Mouse (Mus musculus) urinary bladder, postnatal 14 days (tissue): ENCODE results near the gene Anapc11.
"Not testable (repeated sequence)": the region's sequence is repeated elsewhere in the genome, so short reads cannot be mapped to it uniquely, and the experiment has no call there.

ENCODE experiments used
- DNase-seq: peaks from one replicate; pipeline ENCODE4 v3.0.0; 2021; ENCODE audit warnings: low spot score

Anapc11 gene

DNA sequence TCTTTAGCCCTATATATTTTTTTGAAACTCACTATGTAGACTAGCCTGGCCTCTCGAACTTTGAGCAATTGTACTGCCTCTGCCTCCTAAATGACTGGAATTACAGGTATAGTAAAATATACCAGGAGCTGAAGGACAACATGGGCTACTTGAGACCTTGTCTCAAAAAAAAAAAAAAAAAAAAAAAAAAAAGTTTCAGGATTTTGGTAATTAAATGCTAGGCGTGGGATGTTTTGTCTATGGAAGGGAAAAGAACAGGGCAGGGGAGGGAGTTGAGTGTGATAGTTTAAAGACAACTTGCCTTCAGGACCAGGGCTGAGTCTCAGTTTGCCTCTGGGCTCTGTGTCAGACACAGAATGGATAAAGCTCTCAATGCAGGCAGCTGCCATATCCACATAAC, 23.2 kb upstream of the Anapc11 start:
- no peak for DNase-seq

- no peak for DNase-seq
Observed at GRCm38 (mm10) chr11:120575940-120576339, 22.3 kb upstream of the Anapc11 start.

DNA sequence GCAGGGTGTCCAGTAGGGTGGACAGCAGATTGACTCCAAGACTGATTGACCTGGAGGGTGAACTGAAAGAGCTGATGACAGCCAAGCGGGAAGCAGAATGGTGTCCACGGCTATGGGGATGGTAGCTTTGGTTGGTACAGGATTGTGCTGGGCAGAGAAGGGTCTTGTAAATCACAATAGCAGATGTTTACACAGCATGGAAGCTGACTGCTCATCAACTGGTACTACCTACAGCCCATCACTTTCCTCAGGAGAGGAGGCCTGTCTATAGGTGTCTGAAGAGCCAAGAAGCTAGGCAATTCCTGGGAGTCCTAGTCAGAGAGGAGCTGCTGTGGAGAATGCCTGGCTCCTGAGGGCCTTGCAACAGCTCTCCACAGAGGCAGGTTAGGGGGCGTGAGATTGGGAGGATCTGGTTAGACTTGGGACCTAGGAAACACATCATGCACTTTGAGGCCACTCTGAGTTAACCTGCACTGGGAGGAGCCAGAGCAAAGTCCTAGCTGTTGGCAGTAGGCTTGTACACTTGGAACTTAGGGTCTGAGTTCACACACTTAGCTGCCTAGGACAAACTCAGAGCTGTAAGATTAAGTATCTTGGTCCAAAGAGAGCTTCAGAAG, 21.7 kb upstream of the Anapc11 start:
- DNase-seq: no peak

DNA sequence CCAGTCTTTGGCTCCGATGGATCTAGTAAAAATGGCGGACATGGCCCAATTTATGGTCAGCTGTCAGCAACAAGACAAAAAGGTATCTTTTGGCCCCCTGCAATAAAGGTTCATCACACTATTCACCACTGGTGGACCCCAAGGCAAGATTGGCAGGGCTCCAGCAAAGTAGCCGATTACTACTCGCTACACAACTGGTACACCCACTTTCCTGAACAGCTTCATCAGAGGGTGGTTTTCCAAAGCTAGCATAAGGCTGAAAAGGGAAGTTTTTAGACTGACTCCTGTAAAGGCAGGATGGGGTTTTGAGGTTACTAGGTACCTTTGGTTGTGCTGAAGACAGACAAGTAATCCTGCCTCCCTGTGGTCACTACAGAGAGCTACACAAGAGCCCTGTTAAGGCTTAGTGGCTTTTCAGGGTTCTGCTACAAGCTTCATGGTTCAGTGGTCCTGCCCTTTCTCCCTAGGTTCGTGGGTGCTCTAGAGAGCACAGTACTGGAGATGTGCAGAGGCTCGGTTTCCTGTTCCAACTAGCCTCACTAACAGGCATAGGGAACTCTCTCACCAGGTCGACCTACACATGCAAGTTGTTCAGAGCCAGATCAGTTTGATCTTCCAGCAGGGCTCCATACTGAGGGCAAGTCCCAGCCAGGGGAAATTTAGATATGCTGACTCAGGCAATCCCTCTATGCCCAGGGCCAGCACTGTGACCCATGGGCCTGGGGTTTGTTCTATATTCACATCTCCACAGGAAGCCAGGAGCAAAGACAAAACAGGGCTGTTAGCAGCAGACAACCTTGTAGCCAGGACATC, 20.8 kb upstream of the Anapc11 start:
- no peak for DNase-seq

DNA sequence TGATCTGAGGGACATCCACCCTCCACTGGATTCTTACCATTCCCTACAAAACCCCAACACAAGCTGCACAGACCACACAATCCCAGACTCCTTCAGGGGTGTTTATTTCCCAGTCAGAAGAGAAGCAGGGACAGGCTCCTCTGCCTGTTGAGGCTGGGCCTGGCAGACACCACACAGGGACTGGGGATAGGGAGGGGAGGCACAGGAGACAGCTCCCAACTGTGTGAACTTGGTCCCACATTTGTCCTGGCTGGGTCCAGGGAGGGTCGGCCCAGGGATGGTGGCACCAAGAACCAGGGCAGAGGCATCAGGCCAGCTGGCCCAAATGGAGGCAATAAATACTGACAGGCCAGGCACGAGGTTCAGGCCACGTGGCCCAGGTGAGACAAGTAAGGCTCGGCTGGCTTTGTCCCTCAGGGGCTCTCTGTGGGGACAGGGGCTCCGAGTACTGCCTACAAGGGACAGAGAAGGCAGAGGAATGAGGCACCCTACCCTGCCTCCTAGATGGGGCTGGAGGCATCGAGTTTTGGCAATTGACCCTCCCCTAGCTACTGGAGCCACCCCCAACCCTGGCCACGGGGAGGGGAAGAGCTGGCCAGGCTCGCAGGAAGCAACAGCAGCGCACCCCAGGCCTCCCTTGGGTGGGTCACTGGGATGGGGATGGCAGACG, 20.1 kb upstream of the Anapc11 start:
- DNase-seq: no peak

DNA sequence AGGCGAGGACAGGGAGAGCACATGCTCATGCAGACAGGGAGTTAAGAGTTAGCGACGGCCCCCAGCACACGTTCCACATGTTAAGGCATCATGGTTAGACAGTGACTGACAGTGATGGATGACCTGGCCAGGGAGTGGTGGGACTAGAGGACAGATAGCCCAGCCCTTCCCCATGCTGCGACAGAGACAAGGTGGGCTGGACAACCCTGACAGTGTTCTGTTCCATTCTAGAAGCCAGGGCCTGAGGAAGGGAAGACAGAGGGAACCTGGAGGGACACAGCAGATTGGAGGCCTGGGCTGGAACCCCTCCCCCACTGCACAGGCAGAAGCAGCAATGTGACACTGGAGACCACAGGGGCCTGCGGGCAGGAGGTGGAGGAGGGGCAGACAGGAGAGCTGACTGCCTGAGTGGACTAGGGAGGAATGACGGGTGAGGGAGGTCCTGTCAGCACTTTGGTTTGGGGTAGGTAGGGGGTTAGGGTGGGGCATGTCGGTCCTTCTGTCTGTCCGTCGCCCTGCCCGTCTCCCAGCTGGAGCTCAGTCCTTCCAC, 19.5 kb upstream of the Anapc11 start:
- no peak for DNase-seq

- DNase-seq: peak; percentile 75
Observed at GRCm38 (mm10) chr11:120579316-120580107, 18.7 kb upstream of the Anapc11 start.

GRCm38 (mm10) chr11:120580190-120580589, 18.0 kb upstream of the Anapc11 start:
- DNase-seq: peak; percentile 55

DNA sequence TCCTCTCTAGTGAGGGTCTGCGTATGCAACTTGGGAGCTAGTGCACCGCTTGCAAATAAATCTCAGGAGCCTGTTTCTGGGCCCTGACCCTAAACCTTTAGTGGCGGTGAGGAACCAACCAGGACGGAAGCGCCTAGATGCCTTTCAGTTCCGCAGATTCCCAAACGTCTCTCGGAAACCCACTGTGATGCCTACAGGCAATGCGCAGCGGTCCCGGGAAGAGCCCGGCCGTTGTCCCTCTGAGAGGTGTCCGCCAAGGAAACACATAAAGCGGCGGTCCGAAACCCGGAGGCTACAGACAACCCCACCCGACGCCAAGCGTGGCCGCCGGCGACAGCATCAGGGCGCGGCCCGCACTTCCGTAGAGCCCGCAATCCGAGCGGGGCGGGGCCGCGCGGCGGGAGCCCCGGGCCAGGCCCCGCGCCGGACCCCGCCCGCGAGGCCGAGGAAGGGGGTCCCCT, 17.3 kb upstream of the Anapc11 start:
- DNase-seq: peak; percentile 51

- DNase-seq: peak; percentile 89
Observed at GRCm38 (mm10) chr11:120581490-120582267, 16.5 kb upstream of the Anapc11 start, which contains the start of gene Arhgdia. TSS of gene Arhgdia (minus strand) at chr11:120581624.

- no peak for DNase-seq
Observed at GRCm38 (mm10) chr11:120582268-120582981, 15.8 kb upstream of the Anapc11 start.

- not testable (repeated sequence) for DNase-seq
Observed at GRCm38 (mm10) chr11:120582982-120583293, 15.3 kb upstream of the Anapc11 start.

- no peak for DNase-seq
Observed at GRCm38 (mm10) chr11:120583937-120584336, 14.3 kb upstream of the Anapc11 start.

GRCm38 (mm10) chr11:120588531-120588930, 9.7 kb upstream of the Anapc11 start:
- DNase-seq: no peak

- no peak for DNase-seq
Observed at GRCm38 (mm10) chr11:120597240-120598235, 683 bp upstream of the Anapc11 start.

GRCm38 (mm10) chr11:120598990-120599549, 849 bp downstream of the Anapc11 start:
- DNase-seq: no peak

DNA sequence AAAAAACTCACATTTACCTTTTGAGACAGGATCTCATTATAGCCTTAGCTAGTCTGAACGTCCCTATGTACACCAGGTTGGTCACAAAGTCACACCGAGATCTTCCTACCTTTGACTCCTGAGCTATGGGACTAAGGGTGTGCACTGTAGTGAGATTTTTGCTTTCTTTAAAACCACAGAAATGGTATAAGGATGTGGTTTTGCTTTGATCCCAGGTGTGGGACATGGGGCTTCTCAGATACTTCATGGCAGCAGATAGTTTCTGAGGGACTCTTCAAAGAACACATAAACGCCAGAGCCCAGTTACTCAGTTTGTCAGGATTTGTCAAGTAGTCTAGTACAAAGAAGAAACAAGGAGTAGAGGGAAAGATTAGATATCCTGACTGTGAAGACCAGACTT, 2.5 kb downstream of the Anapc11 start:
- DNase-seq: no peak

- no peak for DNase-seq
Observed at GRCm38 (mm10) chr11:120603545-120603944, 5.3 kb downstream of the Anapc11 start.

DNA sequence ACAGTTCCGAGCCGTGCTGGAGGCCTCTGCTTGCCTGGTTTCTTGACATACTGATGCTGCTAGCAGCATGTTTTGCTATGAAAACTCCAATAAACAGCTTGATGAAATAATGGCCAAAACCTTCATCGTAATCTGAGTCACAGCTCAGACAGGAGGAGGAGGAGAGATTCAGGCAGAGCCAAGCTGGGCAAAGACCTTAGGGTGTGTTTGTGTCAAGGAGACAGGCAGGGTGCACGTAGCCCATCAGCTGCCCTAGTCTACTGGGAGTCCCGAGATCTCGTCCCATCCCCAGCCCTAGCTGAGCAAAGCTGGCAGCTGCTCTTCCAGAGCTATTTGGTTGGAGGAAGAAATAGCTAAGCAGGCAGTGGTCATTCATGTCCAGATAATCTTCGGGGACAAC, 7.4 kb downstream of the Anapc11 start:
- no peak for DNase-seq
